Mouse (Mus musculus) heart, adult 2 months (tissue): ENCODE measurements at regions not wholly inside any gene's neighbourhood (a gene's known extent, or its start where the extent isn't known, plus 50 kb on each side); places are given as distances from the start of the nearest gene placed in this dataset.

Source experiments
- DNase-seq, 2 experiments: peaks; one replicate each; pipeline ENCODE4 v3.0.0; 2021
- H3K27ac ChIP-seq: fragments of 200-600 bp; 2 replicates; pipeline ENCODE4 v1.8.1; 2022
- H3K27me3 ChIP-seq: fragments of 200-500 bp; 2 replicates; pipeline ENCODE4 v1.6.1; 2012; ENCODE audit warnings: mild to moderate bottlenecking, low read length, inconsistent platforms, mixed read lengths; ENCODE audit not compliant: control insufficient read depth, insufficient read depth
- H3K36me3 ChIP-seq: fragments of 200-500 bp; 2 replicates; pipeline ENCODE4 v1.6.1; 2012; ENCODE audit warnings: low read length, inconsistent platforms; ENCODE audit not compliant: control insufficient read depth, insufficient read depth
- H3K4me1 ChIP-seq: fragments of 200-500 bp; 2 replicates; pipeline ENCODE4 v1.6.1; 2011; ENCODE audit warnings: low read length; ENCODE audit not compliant: control insufficient read depth, insufficient read depth
- H3K4me3 ChIP-seq: fragments of 200-600 bp; 2 replicates; pipeline ENCODE4 v1.8.1; 2022
- H3K79me2 ChIP-seq: fragments of 200-500 bp; replicated peaks from 2 replicates; pipeline ENCODE4 v1.6.1; 2012; ENCODE audit warnings: mild to moderate bottlenecking, inconsistent platforms, low read length, moderate library complexity, mixed read lengths; ENCODE audit not compliant: control insufficient read depth, insufficient read depth
- H3K9ac ChIP-seq: fragments of 200-500 bp; 2 replicates; pipeline ENCODE4 v1.6.1; 2012; ENCODE audit warnings: low read depth, mild to moderate bottlenecking, control low read depth, inconsistent platforms, low read length, mixed read lengths
- CTCF ChIP-seq: fragments of 200-600 bp; IDR thresholded peaks from 2 replicates; pipeline ENCODE4 v1.8.1; 2022; ENCODE audit warnings: antibody characterized with exemption, mild to moderate bottlenecking, moderate library complexity
- EP300 ChIP-seq: fragments of 200-500 bp; IDR thresholded peaks from 2 replicates; pipeline ENCODE4 v1.6.1; 2011; ENCODE audit warnings: low read depth, low read length, control low read depth; ENCODE audit not compliant: insufficient read depth
- POLR2A ChIP-seq: fragments of 200-500 bp; IDR thresholded peaks from 2 replicates; pipeline ENCODE4 v1.6.1; 2011; ENCODE audit warnings: mild to moderate bottlenecking, low read depth, low read length, control low read depth; ENCODE audit not compliant: insufficient read depth
- WGBS: fragments of 180-500 bp; shearing (Covaris S2); methylation state at CpG from one replicate; pipeline ENCODE4 v1.1.7; 2018; 5-methylcytosine and 5-hydroxymethylcytosine counted together
- intact Hi-C: fragments of 180-260 bp; cut with DNase I; formaldehyde crosslinking; loops from one replicate; pipeline ENCODE4 v1.15.1; 2025

GRCm38 (mm10) chr14:97380131-97380530 lies 789.4 kb downstream of the Dach1 start:
- DNase-seq: no peak
- no peaks in the 10 kb centered on the region for H3K79me2 ChIP-seq
- no peak overlapping the region for H3K27ac ChIP-seq
- WGBS: 41% methylated on average over 3 of the region's 3 CpGs
- no peak overlapping the region for H3K4me3 ChIP-seq
- no peak for TF ChIP-seq POLR2A
- TF ChIP-seq EP300: no peak
- no peak for TF ChIP-seq CTCF
- H3K36me3 ChIP-seq: no peaks in the 10 kb centered on the region
- intact Hi-C loops: no loop called here
- no peaks in the 10 kb centered on the region for H3K27me3 ChIP-seq
- no peak overlapping the region for H3K9ac ChIP-seq
- no peaks in the 10 kb centered on the region for H3K4me1 ChIP-seq

DNA sequence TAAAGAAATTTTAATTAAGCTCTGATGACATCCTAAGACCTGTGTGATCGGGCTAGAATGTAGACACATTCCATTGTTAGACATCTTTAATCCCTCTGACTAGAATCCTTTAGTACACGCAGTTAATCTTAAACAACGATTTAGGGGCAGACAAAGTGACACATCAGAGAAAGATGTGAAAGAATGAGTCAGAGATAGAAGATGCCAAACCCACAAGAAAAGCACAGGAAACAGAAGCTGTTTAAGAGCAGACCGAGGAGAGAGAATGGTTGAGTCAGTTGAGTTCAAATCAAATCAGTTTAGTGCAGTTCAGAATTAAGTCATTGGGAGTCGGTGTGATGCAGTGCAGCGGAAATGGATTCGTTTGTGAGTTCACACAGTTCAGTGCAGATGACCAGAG lies 812.6 kb downstream of the Dach1 start:
- Histone ChIP-seq H3K4me1 (no peaks in the 10 kb centered on the region), H3K27me3 (no peaks in the 10 kb centered on the region), H3K79me2 (no peaks in the 10 kb centered on the region), H3K36me3 (no peaks in the 10 kb centered on the region), H3K9ac (no peak overlapping the region), H3K4me3 (no peak overlapping the region), H3K27ac (no peak overlapping the region)
- no peak for TF ChIP-seq EP300
- no peak for TF ChIP-seq CTCF
- no peak for TF ChIP-seq POLR2A
- intact Hi-C loops: no loop called here
- DNase-seq: no peak
- 80% methylated on average over 7 of the region's 7 CpGs for WGBS

DNA sequence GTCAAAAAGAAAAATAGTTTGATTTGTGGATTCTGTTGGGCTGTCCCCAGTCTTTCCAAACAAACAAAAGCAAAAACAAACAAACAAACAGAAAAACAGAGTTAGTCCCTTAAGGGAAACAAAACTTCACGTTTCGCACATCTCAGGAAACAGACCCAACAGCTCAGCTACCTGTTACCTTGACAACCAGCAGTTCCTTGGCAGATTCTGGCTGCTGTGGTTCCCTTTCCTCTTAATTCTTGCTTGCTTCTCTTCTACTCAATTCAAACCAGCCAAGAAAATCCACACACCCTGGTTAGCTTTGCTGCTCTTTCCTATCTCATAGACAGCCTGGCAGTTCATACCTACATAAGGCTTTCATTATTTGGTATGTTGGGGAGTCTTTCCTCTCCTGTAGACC lies 821.6 kb downstream of the Dach1 start:
- Histone ChIP-seq H3K27ac (no peak overlapping the region), H3K79me2 (no peaks in the 10 kb centered on the region), H3K4me1 (no peaks in the 10 kb centered on the region), H3K36me3 (no peaks in the 10 kb centered on the region), H3K27me3 (no peaks in the 10 kb centered on the region), H3K4me3 (no peak overlapping the region), H3K9ac (no peak overlapping the region)
- intact Hi-C loops: no loop called here
- no peak for TF ChIP-seq POLR2A
- TF ChIP-seq CTCF: no peak
- no peak for TF ChIP-seq EP300
- no peak for DNase-seq
- WGBS: 60% methylated on average over 2 of the region's 2 CpGs

GRCm38 (mm10) chr14:97331388-97331787 lies 812.5 kb upstream of the Klhl1 start:
- H3K4me1 ChIP-seq: no peaks in the 10 kb centered on the region
- H3K79me2 ChIP-seq: no peaks in the 10 kb centered on the region
- intact Hi-C loops: loop anchor here (5.0 to 10.0 kb wide), 5 partner anchors 226 to 1691 kb away; no protein-coding TSS in a partner anchor
- 2% methylated on average over 2 of the region's 2 CpGs for WGBS
- H3K4me3 ChIP-seq: no peak overlapping the region
- no peak for DNase-seq
- TF ChIP-seq CTCF (peak; percentile 87), EP300 (no peak)
- no peak overlapping the region for H3K27ac ChIP-seq
- no peak overlapping the region for H3K9ac ChIP-seq
- H3K36me3 ChIP-seq: no peaks in the 10 kb centered on the region
- H3K27me3 ChIP-seq: no peaks in the 10 kb centered on the region

GRCm38 (mm10) chr14:97329979-97330378 lies 811.1 kb upstream of the Klhl1 start:
- WGBS: 83% methylated on average over 3 of the region's 3 CpGs
- Histone ChIP-seq H3K4me3 (no peak overlapping the region), H3K4me1 (no peaks in the 10 kb centered on the region), H3K79me2 (no peaks in the 10 kb centered on the region), H3K36me3 (no peaks in the 10 kb centered on the region), H3K27ac (no peak overlapping the region), H3K27me3 (no peaks in the 10 kb centered on the region), H3K9ac (no peak overlapping the region)
- TF ChIP-seq CTCF: no peak
- no peak for TF ChIP-seq EP300
- no peak for TF ChIP-seq POLR2A
- intact Hi-C loops: loop anchor here (5.0 to 10.0 kb wide), 5 partner anchors 227 to 1692 kb away; no protein-coding TSS in a partner anchor
- no peak for DNase-seq

DNA sequence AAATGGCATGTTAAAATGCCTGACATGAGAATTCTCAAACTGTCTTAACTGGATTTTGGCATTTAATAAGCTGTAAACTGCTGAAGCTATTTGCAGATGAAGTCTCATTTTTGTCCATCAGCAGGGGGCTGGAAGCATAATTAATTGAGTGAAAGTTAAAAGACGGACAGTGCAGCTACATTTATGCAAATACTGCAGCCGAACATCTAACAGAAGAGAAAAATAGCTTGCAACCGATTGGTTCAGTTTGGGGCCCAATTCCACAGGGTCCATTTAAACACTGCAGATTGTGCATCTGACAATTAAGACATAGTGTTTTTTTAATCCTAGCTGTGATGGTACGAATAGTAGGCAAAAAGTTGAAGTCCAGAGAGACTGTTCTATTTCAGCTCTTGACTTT lies 774.2 kb upstream of the Klhl1 start:
- Histone ChIP-seq H3K79me2 (no peaks in the 10 kb centered on the region), H3K27me3 (no peaks in the 10 kb centered on the region), H3K4me1 (no peaks in the 10 kb centered on the region), H3K9ac (no peak overlapping the region), H3K27ac (no peak overlapping the region), H3K36me3 (no peaks in the 10 kb centered on the region), H3K4me3 (no peak overlapping the region)
- TF ChIP-seq POLR2A (no peak), CTCF (no peak), EP300 (no peak)
- 77% methylated on average over 4 of the region's 4 CpGs for WGBS
- intact Hi-C loops: no loop called here
- no peak for DNase-seq
